Mouse (Mus musculus) lung, adult 18-20 months (tissue): ENCODE measurements at regions not wholly inside any gene's neighbourhood (a gene's known extent, or its start where the extent isn't known, plus 50 kb on each side); places are given as distances from the start of the nearest gene placed in this dataset.

Experiments used
- DNase-seq, 2 experiments: peaks; one replicate each; pipeline ENCODE4 v3.0.0; 2022; ENCODE audit warnings: mixed read lengths in 2 of 2

GRCm38 (mm10) chr17:44336842-44337241, 148.5 kb downstream of the Clic5 start:
- DNase-seq, result peak in 1 of 2 experiments; percentile 8

- no peak for DNase-seq
Measured at GRCm38 (mm10) chr17:44337253-44337652, 148.9 kb downstream of the Clic5 start.

GRCm38 (mm10) chr17:44344542-44344941, 156.2 kb downstream of the Clic5 start:
- DNase-seq, result no peak

- DNase-seq, result no peak
Measured at GRCm38 (mm10) chr17:44345374-44345773, 157.0 kb downstream of the Clic5 start.

GRCm38 (mm10) chr17:44350201-44350948, 162.0 kb downstream of the Clic5 start:
- peak; percentile 43 to 66 for DNase-seq

- DNase-seq, result no peak
Measured at GRCm38 (mm10) chr17:44350949-44351244, 162.5 kb downstream of the Clic5 start.

- no peak for DNase-seq
Measured at GRCm38 (mm10) chr17:44351499-44352117, 163.2 kb downstream of the Clic5 start.

- DNase-seq, result no peak
Measured at GRCm38 (mm10) chr17:44352142-44352541, 163.8 kb downstream of the Clic5 start.

GRCm38 (mm10) chr17:44363111-44363510, 174.7 kb downstream of the Clic5 start:
- no peak for DNase-seq

- no peak for DNase-seq
Measured at GRCm38 (mm10) chr17:44364494-44364893, 176.1 kb downstream of the Clic5 start.

- no peak for DNase-seq
Measured at GRCm38 (mm10) chr17:44366438-44366837, 178.1 kb downstream of the Clic5 start.

- DNase-seq, result no peak
Measured at GRCm38 (mm10) chr17:44367561-44367960, 179.2 kb downstream of the Clic5 start.

GRCm38 (mm10) chr17:44370966-44371465, 182.6 kb downstream of the Clic5 start:
- DNase-seq, result no peak

- DNase-seq, result no peak
Measured at GRCm38 (mm10) chr17:44371620-44372019, 183.2 kb downstream of the Clic5 start.

GRCm38 (mm10) chr17:44373744-44374456, 185.5 kb downstream of the Clic5 start:
- no peak for DNase-seq

GRCm38 (mm10) chr17:44378391-44378790, 190.0 kb downstream of the Clic5 start:
- DNase-seq, result no peak

GRCm38 (mm10) chr17:44388916-44389315, 200.5 kb downstream of the Clic5 start:
- DNase-seq, result no peak

GRCm38 (mm10) chr17:44397829-44398228, 209.4 kb downstream of the Clic5 start:
- no peak for DNase-seq

- no peak for DNase-seq
Measured at GRCm38 (mm10) chr17:44398231-44398630, 209.8 kb downstream of the Clic5 start.

- DNase-seq, result no peak
Measured at GRCm38 (mm10) chr17:44404923-44405322, 216.5 kb downstream of the Clic5 start.

- no peak for DNase-seq
Measured at GRCm38 (mm10) chr17:44410961-44411360, 222.6 kb downstream of the Clic5 start.

GRCm38 (mm10) chr17:44418676-44419404, 230.5 kb downstream of the Clic5 start:
- no peak for DNase-seq

- DNase-seq, result no peak
Measured at GRCm38 (mm10) chr17:44419405-44419729, 231.0 kb downstream of the Clic5 start.
